Mouse (Mus musculus) embryonic stem cell, embryonic (primary cell): Measurements from ENCODE around the gene Gsta4.

Source experiments
- CTCF ChIA-PET, 4 experiments: fragments of 300-600 bp in 2 of 4; fragments of 350-600 bp in 2 of 4; sonication (Branson Sonifier 250); formaldehyde crosslinking; loops; one replicate each; lab custom pipeline; 2022; ENCODE audit warnings: inconsistent platforms in 2 of 4; lab: Charles Lee
- POLR2A ChIA-PET, 4 experiments: fragments of 300-600 bp in 2 of 4; fragments of 350-600 bp in 2 of 4; sonication (Branson Sonifier 250); formaldehyde crosslinking; loops; one replicate each; lab custom pipeline; 2022; ENCODE audit warnings: antibody characterized with exemption in 4 of 4, inconsistent platforms in 1 of 4; lab: Charles Lee

Gene Gsta4

DNA sequence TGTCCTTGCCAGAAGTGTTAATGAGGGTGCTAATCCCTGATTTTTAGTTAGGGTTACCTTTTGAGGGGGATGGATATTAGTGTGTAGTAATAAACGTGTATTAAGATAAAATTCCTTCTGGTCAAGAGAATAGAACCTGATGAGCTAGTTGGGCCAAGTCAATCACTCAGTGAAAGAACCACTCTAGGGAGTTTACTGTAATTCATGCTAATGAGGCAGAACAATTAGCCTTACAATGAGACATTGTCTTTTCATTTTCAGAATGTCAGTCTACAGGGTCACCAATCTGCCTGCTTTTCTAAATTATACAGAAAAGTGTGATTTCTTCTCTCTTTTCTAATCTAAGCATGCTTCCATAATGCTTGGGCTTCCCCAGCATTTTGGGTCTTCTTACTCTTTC is 8.6 kb upstream of the Gsta4 start:
- CTCF ChIA-PET, result interaction anchor here in 2 of 4 experiments (0.7 to 1.9 kb wide), 4 partner anchors 20 to 191 kb away, joined by 3 to 6 read pairs (median 4); no protein-coding TSS in a partner anchor
- POLR2A ChIA-PET, result interaction anchor here in 3 of 4 experiments (0.6 to 5.4 kb wide), 22 partner anchors 8 to 415 kb away, joined by 3 to 233 read pairs (median 4); partner anchors contain the start of genes Dppa5a (in 1 of the 3), Fbxo9 (in 1 of the 3) and Ick (in 1 of the 3)

DNA sequence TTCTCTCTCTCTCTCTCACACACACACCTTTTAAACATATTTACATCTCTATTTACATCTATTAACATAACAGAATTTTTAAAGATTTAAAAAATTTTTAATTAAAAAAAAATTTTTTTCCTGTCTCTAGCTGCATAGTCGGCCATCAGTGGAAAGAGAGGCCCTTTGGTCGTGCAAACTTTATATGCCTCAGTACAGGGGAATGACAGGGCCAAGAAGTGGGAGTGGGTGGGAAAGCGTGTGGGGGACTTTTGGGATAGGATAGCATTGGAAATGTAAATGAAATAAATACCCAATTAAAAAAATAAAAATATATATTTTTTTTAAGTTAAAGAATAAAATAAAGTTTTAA is 7.7 kb upstream of the Gsta4 start:
- POLR2A ChIA-PET, result interaction anchor here (0.7 to 5.4 kb wide), 27 partner anchors 8 to 306 kb away, joined by 3 to 233 read pairs (median 6); partner anchors contain the start of genes Dppa5a (in 2 of the 4), Fbxo9 (in 2 of the 4), Ick (in 1 of the 4) and Ooep (in 1 of the 4)
- CTCF ChIA-PET, result interaction anchor here in 3 of 4 experiments (1.0 to 2.1 kb wide), 6 partner anchors 13 to 62 kb away, joined by 4 to 38 read pairs (median 8); no protein-coding TSS in a partner anchor

DNA sequence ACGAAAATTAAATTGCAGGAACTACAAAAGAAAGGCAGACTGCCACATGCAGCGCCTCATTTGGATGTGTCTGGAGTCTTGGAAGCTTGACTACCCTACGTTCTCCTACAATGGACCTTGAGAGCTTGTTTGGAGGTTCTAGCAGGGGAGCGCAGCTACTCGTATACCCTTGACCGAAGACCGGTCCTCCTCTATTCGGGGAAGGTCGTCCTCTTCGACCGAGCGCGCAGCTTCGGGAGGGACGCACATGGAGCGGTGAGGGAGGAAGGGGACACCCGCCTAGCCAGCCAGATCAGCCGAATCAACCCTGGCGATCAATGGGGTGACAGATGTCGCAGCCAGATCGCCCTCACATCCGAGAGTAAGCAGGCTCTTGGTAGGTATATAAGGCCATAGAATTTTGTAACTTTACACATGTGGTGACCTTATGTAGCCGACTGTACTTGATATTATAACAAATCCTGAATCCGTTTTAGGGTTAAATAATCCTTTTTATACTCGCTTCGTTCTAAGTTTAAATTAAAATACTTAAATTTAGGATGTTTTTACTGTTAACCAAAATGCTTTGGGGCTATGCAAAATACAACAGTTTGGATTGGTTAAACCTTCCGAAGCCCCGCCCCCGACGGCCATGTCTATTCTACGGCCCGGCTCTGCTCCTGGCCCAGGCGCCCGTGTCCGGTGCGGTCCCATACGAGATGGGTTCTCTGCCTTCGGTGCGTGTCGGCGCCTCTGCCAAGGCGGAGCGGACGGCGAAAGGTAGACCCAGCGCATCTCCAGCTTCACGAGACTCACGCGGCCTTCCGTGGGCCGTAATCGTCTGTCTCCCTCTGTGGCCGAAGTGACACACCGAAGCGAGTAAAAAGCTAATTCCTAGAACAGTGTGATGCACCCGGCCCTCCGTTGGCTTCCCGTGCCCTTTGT is 7.0 kb upstream of the Gsta4 start:
- POLR2A ChIA-PET, result interaction anchor here (0.6 to 5.4 kb wide), 63 partner anchors 8 to 352 kb away, joined by 3 to 233 read pairs (median 4); partner anchors contain the start of genes Dppa5a (in 3 of the 4), Fbxo9 (in 3 of the 4), Ick (in 2 of the 4) and Ddx43 (in 1 of the 4)
- CTCF ChIA-PET, result interaction anchor here (0.5 to 2.1 kb wide), 24 partner anchors 9 to 352 kb away, joined by 3 to 38 read pairs (median 4); no protein-coding TSS in a partner anchor

DNA sequence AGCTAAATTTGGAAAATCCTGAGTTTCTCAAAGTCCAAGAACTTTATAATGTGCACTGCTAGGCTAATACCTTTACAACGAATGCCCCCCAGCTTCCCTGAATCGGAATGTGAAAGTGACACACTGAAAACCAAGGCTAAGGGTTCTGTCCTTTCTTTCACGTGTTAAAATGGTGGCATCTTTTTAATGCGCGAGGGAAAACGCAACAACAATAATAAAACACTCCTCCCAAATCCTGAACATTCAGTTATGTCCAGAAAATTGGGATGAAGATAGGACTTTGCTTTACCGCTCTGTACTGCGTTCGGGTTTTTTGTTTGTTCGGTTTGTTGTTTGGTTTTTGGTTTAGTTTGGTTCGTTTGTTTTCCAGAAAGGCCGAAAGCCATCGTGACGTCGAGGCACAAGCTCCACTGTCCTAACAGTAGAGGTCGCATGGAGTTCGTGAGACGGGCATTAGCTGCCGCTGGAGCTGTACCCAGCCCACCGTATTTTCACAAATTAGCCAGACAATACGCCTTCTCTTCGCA is 6.3 kb upstream of the Gsta4 start:
- ChIA-PET POLR2A (interaction anchor here (0.5 to 5.4 kb wide), 59 partner anchors 9 to 351 kb away, joined by 3 to 233 read pairs (median 4); partner anchors contain the start of genes Dppa5a (in 3 of the 4), Fbxo9 (in 3 of the 4), Ick (in 2 of the 4) and Ddx43 (in 1 of the 4)), CTCF (interaction anchor here (0.6 to 2.1 kb wide), 25 partner anchors 9 to 351 kb away, joined by 3 to 38 read pairs (median 4); no protein-coding TSS in a partner anchor)

DNA sequence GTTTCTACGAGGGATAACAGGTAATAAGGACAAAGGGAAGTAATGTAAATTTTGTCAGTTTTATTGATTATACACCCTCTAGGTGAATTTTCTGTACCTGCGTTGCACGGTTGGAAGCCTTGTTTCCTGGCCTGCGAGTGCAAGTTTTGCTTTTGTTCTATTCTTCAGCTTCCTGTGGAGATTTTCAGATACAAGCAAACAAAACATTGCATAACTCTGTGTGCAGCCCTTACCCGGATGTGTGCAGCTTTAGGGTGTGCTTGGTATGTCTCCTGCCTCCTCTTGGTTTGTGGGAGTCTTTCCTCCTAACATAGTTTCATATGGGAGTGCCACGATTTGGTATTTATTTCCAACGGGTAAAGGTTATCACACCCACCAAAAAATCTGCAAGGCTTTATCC is 5.7 kb upstream of the Gsta4 start:
- POLR2A ChIA-PET, result interaction anchor here (0.5 to 5.4 kb wide), 46 partner anchors 8 to 351 kb away, joined by 3 to 233 read pairs (median 4); partner anchors contain the start of genes Dppa5a (in 3 of the 4), Fbxo9 (in 2 of the 4) and Ick (in 2 of the 4)
- CTCF ChIA-PET, result interaction anchor here (0.6 to 2.1 kb wide), 21 partner anchors 9 to 220 kb away, joined by 3 to 38 read pairs (median 4); no protein-coding TSS in a partner anchor

DNA sequence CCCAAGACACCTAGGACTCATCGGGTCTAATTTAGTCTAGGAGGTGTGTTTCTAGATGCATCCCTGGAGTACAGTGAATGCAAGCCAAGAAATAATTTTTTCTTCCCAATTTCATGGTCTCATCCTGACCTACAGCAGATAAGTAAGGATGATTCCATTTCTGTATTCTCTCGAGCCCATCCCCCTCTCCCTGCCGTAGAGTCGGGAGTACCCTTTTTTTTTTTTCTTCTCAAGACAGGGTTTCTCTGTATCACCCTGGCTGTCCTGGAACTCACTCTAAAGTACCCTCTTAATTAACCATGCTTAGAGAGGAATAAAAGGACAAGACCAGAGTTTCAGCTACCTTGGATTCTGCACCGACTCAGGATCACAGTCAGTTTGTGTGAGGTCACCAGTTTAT is 4.4 kb upstream of the Gsta4 start:
- ChIA-PET CTCF (interaction anchor here in 1 of 4 experiments (0.9 kb wide), 1 partner anchor 65 kb away, joined by 4 read pairs; no protein-coding TSS in a partner anchor), POLR2A (interaction anchor here in 2 of 4 experiments (2.0 kb wide), 2 partner anchors 13 kb away, joined by 11 to 16 read pairs; no protein-coding TSS in a partner anchor)

DNA sequence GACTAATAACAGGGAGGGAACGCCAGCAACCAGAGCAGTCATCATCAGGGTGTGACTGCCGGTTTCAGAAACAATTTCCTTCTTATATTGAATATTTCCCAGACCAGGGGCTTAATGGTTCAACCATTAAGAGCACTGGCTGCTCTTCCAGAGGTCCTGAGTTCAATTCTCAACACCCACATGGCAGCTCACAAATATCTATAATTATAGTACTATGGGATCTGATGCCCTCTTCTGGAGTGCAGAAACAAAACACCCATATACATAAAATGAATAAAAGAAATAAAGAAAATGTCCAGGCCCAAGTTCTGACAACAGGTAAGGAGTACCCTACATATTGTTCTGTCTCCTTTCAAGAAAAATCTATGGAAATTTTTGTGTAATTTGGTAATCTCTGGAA is 3.5 kb upstream of the Gsta4 start:
- CTCF ChIA-PET, result interaction anchor here in 2 of 4 experiments (0.5 to 0.9 kb wide), 3 partner anchors 63 to 96 kb away, joined by 3 to 16 read pairs (median 4); no protein-coding TSS in a partner anchor
- POLR2A ChIA-PET, result interaction anchor here in 2 of 4 experiments (0.6 to 2.0 kb wide), 3 partner anchors 12 to 28 kb away, joined by 3 to 16 read pairs (median 11); no protein-coding TSS in a partner anchor

DNA sequence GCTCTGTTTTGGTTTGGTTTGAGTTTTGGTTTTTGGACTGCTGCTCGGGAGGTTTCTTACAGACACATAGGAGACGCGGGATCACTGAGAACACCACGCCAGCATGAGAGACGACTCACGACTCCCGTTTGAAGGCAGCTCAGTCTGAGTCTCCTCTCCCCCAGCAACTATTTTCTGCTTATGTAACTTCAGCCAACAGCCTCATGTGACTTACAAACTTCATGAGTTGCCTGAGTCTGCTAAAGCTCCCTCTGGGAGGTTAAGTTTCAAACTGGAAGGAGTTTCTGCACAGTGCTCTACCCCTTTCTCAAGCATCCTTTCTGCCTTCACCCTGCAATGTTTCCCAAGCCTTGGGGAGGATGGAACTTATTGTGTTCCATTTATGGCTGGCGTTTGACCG is 3.1 kb downstream of the Gsta4 start:
- ChIA-PET POLR2A (interaction anchor here in 2 of 4 experiments (1.0 to 3.8 kb wide), 10 partner anchors 9 to 341 kb away, joined by 3 to 30 read pairs (median 4); partner anchors contain the start of gene Dppa5a (in 1 of the 2)), CTCF (interaction anchor here in 1 of 4 experiments (1.1 to 1.4 kb wide), 2 partner anchors 9 to 362 kb away, joined by 3 read pairs; no protein-coding TSS in a partner anchor)

DNA sequence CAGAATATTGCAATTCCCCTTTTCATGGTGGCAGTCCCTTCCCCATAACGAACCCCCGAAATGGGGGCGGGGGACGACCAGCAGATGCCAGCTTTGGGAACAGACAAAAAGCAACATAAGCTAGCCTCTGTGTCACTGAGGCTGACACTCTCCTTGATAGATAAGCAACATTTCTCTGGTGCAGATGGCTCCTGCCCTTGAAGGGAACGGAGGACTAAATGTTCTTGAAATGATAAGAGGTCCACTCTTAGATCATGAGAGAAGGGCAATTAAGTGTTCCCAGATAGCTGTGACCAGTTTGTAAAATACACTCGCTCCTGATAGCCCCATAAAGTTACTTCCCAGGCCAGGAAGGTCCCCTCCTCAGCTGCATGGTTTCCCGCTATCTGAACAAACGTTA is 6.3 kb downstream of the Gsta4 start:
- POLR2A ChIA-PET, result interaction anchor here in 2 of 4 experiments (2.0 to 8.9 kb wide), 5 partner anchors 9 to 78 kb away, joined by 4 to 233 read pairs (median 92); partner anchors contain the start of genes Fbxo9 (in 1 of the 2) and Ick (in 1 of the 2)
- CTCF ChIA-PET, result interaction anchor here in 1 of 4 experiments (0.6 to 2.2 kb wide), 2 partner anchors 13 to 20 kb away, joined by 3 to 8 read pairs; no protein-coding TSS in a partner anchor

DNA sequence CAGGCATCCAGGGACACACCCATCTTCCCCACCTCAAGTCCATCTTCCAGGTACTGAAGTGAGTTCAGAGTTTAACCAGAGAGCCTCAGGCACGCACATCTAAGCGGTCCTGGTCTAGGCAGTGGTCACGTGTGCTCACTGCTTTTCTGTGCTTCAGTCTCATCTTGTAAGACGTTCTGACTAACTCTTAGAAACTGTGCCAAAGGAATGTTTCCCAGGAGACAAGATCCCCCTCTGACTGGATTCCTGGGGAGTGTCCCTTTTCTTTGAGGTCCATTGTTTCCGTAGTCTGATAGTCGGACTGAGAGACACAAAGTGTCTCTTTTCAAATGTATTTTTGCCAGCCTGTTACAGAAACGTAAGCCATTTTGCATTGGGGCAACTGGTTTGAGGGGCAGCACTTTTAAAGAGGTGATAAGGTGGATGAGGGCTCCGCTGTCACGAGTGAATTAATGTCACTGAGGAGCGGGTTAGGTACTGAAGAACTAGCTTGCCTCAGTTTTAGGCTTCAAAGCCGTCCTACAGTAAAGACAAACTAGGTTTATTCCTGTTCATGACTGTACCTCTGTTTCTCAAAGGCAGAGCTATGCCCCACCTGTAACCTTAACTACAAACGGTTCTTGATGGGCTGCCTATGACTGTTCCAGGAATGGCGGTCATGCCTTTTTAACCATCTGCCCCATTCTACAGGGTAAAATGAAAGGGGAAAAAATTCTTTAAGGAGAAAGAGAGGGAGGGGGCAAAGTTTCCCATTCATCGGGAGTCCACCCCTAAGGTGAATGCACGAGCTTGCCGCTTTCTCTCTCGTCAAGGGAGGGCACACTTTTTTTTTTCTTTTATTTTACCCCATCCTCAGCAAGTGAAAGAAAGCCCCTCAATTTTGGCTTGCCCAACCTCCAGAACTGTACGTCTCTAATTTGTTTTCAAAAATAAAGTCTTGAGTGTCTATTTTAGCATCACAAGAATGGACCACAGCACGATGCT is 8.4 kb downstream of the Gsta4 start:
- CTCF ChIA-PET, result interaction anchor here in 3 of 4 experiments (0.5 to 5.1 kb wide), 10 partner anchors 10 to 726 kb away, joined by 3 to 38 read pairs (median 4); no protein-coding TSS in a partner anchor
- POLR2A ChIA-PET, result interaction anchor here (0.6 to 8.9 kb wide), 118 partner anchors 8 to 1566 kb away, joined by 3 to 233 read pairs (median 5); partner anchors contain the start of genes Dppa5a (in 3 of the 4), Fbxo9 (in 3 of the 4), Gm17324 (in 3 of the 4) and Ick (in 2 of the 4)

DNA sequence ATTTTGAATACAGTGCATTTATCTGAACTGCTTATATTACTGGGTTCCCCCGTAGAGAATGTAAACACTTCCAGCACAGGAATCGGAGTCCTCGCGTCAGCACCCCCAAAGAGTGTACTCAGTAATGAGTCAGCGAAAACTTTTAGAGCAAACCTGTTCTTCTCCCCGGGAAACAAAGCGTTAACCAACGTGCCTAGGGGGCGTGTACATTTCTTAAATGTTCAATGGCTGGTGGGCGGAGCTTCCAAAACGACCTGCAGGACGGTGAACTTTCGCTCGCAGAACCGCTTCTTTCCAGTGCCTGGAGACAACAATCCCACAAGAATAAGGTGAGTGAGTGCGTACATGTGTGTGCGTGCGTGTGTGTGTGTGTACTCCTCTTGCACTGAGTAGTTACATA is 9.2 kb downstream of the Gsta4 start:
- POLR2A ChIA-PET, result interaction anchor here (0.5 to 8.9 kb wide), 127 partner anchors 9 to 1263 kb away, joined by 3 to 233 read pairs (median 5); partner anchors contain the start of genes Dppa5a (in 3 of the 4), Fbxo9 (in 3 of the 4), Gm17324 (in 3 of the 4) and Ick (in 2 of the 4)
- CTCF ChIA-PET, result interaction anchor here in 3 of 4 experiments (0.6 to 5.1 kb wide), 12 partner anchors 9 to 86 kb away, joined by 3 to 38 read pairs (median 4); no protein-coding TSS in a partner anchor

DNA sequence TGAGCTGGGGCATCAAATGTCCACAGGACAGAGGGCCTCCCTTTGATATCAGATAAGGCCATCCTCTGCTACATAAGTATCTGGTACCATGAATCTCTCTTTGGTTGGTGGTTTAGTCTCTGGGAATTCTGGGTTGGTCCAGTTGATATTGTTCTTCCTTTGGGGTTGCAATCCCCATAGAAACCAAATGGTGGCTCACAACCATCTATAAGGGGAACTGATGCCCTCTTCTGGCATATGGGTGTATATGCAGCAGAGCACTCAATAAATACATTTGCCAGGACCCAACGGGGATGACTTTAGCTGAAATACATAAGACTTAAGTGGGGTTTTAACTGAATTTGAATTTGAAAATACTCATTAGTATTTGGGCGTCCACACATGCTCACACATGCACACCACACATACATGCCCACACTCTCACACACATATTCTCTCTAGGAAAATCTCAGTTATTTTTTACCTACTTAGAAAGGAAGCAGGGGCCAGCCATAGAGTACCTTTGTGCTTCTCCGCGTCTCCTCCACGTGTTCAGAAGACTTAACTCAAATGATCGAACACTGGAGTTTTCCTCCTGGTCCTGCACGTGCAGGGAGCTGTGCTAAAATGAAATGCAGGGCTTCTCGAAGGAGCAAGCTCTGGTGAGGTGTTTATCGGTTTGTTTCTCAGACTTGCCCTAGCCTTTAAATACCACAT is 11.5 kb downstream of the Gsta4 start:
- POLR2A ChIA-PET, result interaction anchor here (0.5 to 8.9 kb wide), 42 partner anchors 8 to 334 kb away, joined by 3 to 233 read pairs (median 4); partner anchors contain the start of genes Dppa5a (in 2 of the 4), Fbxo9 (in 2 of the 4), Ick (in 2 of the 4) and Gm17324 (in 1 of the 4)
- CTCF ChIA-PET, result interaction anchor here (0.6 to 5.1 kb wide), 15 partner anchors 10 to 359 kb away, joined by 4 to 38 read pairs (median 6); no protein-coding TSS in a partner anchor

DNA sequence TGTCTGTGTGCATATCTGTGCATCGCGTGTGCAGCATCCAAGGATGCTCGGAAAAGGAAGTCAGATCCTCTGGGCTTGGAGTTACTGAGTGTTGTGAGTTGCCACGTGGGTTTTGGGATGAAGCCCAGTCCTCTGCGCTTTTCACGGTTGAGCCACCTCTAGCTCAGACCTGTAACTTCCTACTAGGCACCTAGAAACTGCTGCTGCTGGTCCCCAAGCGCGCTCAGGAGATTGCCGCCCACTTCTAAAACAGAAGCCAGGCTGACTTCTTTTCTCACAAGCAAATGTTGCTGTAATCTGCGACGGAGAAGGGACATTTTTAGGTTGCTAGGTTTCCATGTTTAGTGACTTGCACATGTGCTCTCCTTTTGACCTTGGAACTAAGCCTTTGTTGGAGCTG is 12.5 kb downstream of the Gsta4 start:
- CTCF ChIA-PET, result interaction anchor here (0.5 to 5.1 kb wide), 12 partner anchors 12 to 236 kb away, joined by 3 to 38 read pairs (median 6); no protein-coding TSS in a partner anchor
- POLR2A ChIA-PET, result interaction anchor here (0.6 to 8.9 kb wide), 42 partner anchors 8 to 667 kb away, joined by 3 to 233 read pairs (median 4); partner anchors contain the start of genes Dppa5a (in 2 of the 4), Fbxo9 (in 1 of the 4), Gm17324 (in 1 of the 4) and Ick (in 1 of the 4)

DNA sequence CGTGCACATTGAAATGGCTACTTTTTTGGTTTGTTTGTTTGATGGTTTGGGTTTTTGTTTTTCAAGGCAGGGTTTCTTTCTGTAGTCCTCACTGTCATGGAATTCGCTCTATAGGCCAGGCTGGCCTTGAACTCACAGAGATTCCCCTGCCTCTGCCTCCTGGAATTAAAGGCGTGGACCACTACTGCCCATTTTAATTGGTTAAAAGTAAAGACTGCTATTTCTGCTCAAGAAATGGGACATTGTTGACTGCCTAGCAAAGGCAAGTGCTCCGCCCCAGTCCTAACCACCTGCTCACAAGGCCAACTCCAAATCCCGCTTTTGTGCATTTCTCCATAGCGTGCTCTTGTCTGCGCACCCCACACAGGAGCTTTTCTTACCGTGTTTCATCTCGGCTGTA is 15.2 kb downstream of the Gsta4 start:
- CTCF ChIA-PET, result interaction anchor here (0.6 to 2.1 kb wide), 6 partner anchors 17 to 98 kb away, joined by 3 to 7 read pairs (median 3); no protein-coding TSS in a partner anchor
- POLR2A ChIA-PET, result interaction anchor here (0.9 to 6.1 kb wide), 20 partner anchors 10 to 329 kb away, joined by 3 to 34 read pairs (median 5); no protein-coding TSS in a partner anchor

DNA sequence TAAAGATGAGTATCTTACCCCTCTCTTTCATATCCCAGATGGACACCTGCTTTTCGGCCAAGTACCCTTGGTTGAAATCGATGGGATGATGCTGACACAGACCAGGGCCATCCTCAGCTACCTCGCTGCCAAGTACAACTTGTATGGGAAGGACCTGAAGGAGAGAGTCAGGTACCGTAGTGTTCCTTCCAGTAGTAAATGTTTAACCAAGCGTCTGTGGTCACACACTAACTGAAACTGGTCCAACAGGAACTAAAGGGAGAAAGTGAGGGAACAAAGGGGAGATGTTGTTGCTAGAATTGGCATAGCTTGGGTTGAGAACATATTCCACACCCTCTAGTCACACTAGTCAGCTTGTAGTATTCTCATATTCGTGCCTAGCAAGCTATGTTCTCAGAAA is 21.6 kb downstream of the Gsta4 start:
- ChIA-PET CTCF (no interaction called here), POLR2A (interaction anchor here (0.5 to 6.6 kb wide), 12 partner anchors 9 to 316 kb away, joined by 3 to 72 read pairs (median 4); no protein-coding TSS in a partner anchor)
